Mouse (Mus musculus): ENCODE measurements around the gene Cdkl4. TPM values are rescaled to one million over a fixed set of nuclear protein-coding genes. Genes with fewer than 3 reads are reported as not detected.

Cdkl4 gene
- total RNA-seq, 4 experiments from 2014 or later: 0.11 to 0.26 (median 0.25) TPM; not detected in 1

GRCm38 (mm10) chr17:80480031-80480854 lies 97.4 kb downstream of the Cdkl4 start, which contains the start of gene Sos1:
Gene Sos1, minus strand, starts transcription at chr17:80480453.
- peak; percentile 96 for DNase-seq (ENCODE audit: low spot score)

GRCm38 (mm10) chr17:80479295-80480030 lies 98.2 kb downstream of the Cdkl4 start:
- DNase-seq (ENCODE audit: low spot score): peak; percentile 44

- DNase-seq (ENCODE audit: low spot score): no peak
These were observed 99.9 kb downstream of the Cdkl4 start for GRCm38 (mm10) chr17:80477679-80478078.

GRCm38 (mm10) chr17:80476496-80476895 lies 101.1 kb downstream of the Cdkl4 start:
- DNase-seq (ENCODE audit: low spot score): no peak

Other genes starting within 250 kb of the Cdkl4 start
- gene Gm10190, start 204.3 kb downstream of the Cdkl4 start, total RNA-seq (2022): not detected
- 10 to 100 TPM; 10.6 to 13.2 (median 12.2) TPM for gene Sos1, start 97.4 kb downstream of the Cdkl4 start, total RNA-seq (2022)
- gene Map4k3, start 150.7 kb upstream of the Cdkl4 start, total RNA-seq (2022): 10 to 100 TPM; 19.3 to 25.2 (median 22.0) TPM

Data from heart, adult 8-10 months (tissue).